Mouse (Mus musculus) lung, embryonic 14.5 days (tissue): Measurements from ENCODE around the gene Cish. TPM values are rescaled to one million over a fixed set of nuclear protein-coding genes. Genes with fewer than 3 reads are reported as not detected.
A peak's percentile ranks its signal among the peaks of the same experiment; 100 is the strongest.

Experiments used
- ATAC-seq: fragments of 200-750 bp; cut with Nextera tagmentation; 2 replicates; pipeline ENCODE4 v1.8.0; 2017; ENCODE audit warnings: mild to moderate bottlenecking, moderate TSS enrichment, moderate library complexity; ENCODE audit not compliant: insufficient read depth
- DNase-seq: peaks from one replicate; pipeline ENCODE4 v3.0.0-alpha.2; 2015
- H3K27ac ChIP-seq: fragments of 300-500 bp; sonication (generic); 2 replicates; pipeline ENCODE4 v1.5.1; 2014; ENCODE audit warnings: low read depth, mild to moderate bottlenecking, moderate library complexity
- H3K27me3 ChIP-seq: fragments of 300-500 bp; sonication (generic); 2 replicates; pipeline ENCODE4 v1.6.1; 2014; ENCODE audit warnings: low read length, control low read depth; ENCODE audit not compliant: insufficient read depth
- H3K36me3 ChIP-seq: fragments of 300-500 bp; sonication (generic); 2 replicates; pipeline ENCODE4 v1.6.1; 2014; ENCODE audit warnings: control low read depth; ENCODE audit not compliant: insufficient read depth
- H3K4me1 ChIP-seq: fragments of 300-500 bp; sonication (generic); 2 replicates; pipeline ENCODE4 v1.6.1; 2014; ENCODE audit warnings: antibody characterized with exemption, control low read depth; ENCODE audit not compliant: insufficient read depth
- H3K4me2 ChIP-seq: fragments of 300-500 bp; sonication (generic); 2 replicates; pipeline ENCODE4 v1.6.1; 2014; ENCODE audit warnings: mild to moderate bottlenecking
- H3K4me3 ChIP-seq: fragments of 300-500 bp; sonication (generic); 2 replicates; pipeline ENCODE4 v1.5.1; 2014; ENCODE audit warnings: low read depth, low read length
- H3K9ac ChIP-seq: fragments of 300-500 bp; sonication (generic); 2 replicates; pipeline ENCODE4 v1.6.1; 2014
- H3K9me3 ChIP-seq: fragments of 300-500 bp; sonication (generic); 2 replicates; pipeline ENCODE4 v1.6.1; 2016; ENCODE audit warnings: low read depth, low read length, control low read depth
- CTCF ChIP-seq: IDR thresholded peaks from 2 replicates; pipeline ENCODE4 v1.5.1; 2016; ENCODE audit warnings: antibody characterized with exemption, low read depth
- WGBS: fragments of 180-500 bp; shearing (Covaris S2); extraction: QIAGEN DNeasy Blood & Tissue Kit; methylation state at CpG from one replicate; pipeline ENCODE4 v1.1.7; 2014; 5-methylcytosine and 5-hydroxymethylcytosine counted together
- polyA plus RNA-seq: library from polyadenylated mRNA; unstranded; fragments of >200 nt; fragmentation: Nextera tagmentation; extraction: Ambion mirVana; gene quantifications from 2 replicates; pipeline ENCODE4 v1.2.1, GENCODE M21; 2014

The Cish gene
- polyA plus RNA-seq, 1 experiment from 2014 or later = 8.5 TPM

- no peak for DNase-seq
- no peaks in the 10 kb centered on the region for H3K9me3 ChIP-seq
- H3K9ac ChIP-seq = no peak overlapping the region
- H3K4me3 ChIP-seq = peak overlapping the region; percentile 62; the same call in 1 of the 2 replicates
- H3K36me3 ChIP-seq = peaks cover 23% of the 10 kb centered on the region
- H3K4me1 ChIP-seq = peaks cover 12% of the 10 kb centered on the region; the same call in 1 of the 2 replicates
- ATAC-seq = no peak
- TF ChIP-seq CTCF = no peak
- H3K27ac ChIP-seq = no peak overlapping the region
- H3K27me3 ChIP-seq = no peaks in the 10 kb centered on the region
- H3K4me2 ChIP-seq = peak overlapping the region; percentile 98
- 69% methylated on average over 6 of the region's 6 CpGs for WGBS
These were observed 3.0 kb downstream of the Cish start for GRCm38 (mm10) chr9:107298876-107299275.

GRCm38 (mm10) chr9:107299783-107300182, 4.0 kb downstream of the Cish start:
- Histone ChIP-seq H3K4me1 (peaks cover 12% of the 10 kb centered on the region; the same call in 1 of the 2 replicates), H3K36me3 (peaks cover 23% of the 10 kb centered on the region), H3K4me2 (no peak overlapping the region), H3K27me3 (no peaks in the 10 kb centered on the region), H3K27ac (no peak overlapping the region), H3K9ac (no peak overlapping the region), H3K4me3 (no peak overlapping the region), H3K9me3 (no peaks in the 10 kb centered on the region)
- 86% methylated on average over 7 of the region's 7 CpGs for WGBS
- no peak for DNase-seq
- TF ChIP-seq CTCF = no peak
- ATAC-seq = no peak

- WGBS = 87% methylated on average over 30 of the region's 30 CpGs
- TF ChIP-seq CTCF = no peak
- Histone ChIP-seq H3K36me3 (peaks cover 23% of the 10 kb centered on the region), H3K9ac (no peak overlapping the region), H3K9me3 (no peaks in the 10 kb centered on the region), H3K4me3 (no peak overlapping the region), H3K4me1 (peaks cover 12% of the 10 kb centered on the region; the same call in 1 of the 2 replicates), H3K27ac (no peak overlapping the region), H3K4me2 (no peak overlapping the region), H3K27me3 (no peaks in the 10 kb centered on the region)
- ATAC-seq = no peak
- DNase-seq = no peak
These were observed 4.6 kb downstream of the Cish start for GRCm38 (mm10) chr9:107300224-107300973.

DNA sequence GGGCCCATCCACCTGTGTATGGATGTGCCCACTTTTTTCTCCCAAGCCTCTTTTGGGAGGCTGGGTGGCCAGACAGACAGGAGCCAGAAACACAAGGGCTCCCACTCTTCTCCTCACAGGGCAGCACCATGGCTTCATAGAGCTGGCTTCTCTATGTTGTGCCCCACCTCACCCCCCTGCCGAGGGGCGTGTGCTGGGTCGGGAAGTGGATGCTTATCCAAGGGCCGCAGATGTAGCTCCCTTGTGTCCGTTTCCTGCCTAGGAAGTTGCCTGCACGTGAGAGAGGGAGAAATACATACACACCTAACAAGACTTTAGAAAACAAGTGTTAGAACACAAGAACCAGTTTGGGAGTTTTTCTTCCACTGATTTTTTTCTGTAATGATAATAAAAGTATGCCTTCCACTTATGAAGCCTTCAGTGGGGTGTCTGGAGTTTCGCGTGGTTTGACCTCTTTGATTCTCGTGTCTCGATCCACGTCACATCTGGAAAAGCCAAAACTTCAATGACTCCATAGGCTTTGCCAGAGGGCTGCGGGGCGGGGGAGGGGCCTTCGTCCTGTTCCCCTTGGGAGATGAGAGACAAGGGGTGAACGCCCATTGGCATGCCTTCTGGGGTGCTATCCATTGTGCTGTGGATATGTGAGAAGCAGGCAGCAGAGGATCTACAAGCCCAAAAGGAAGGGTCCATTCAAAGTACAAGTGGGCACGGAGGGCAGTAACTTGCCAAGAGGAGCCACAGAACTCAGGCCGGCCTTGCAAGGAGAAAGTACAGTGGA, 5.9 kb downstream of the Cish start:
- no peak for DNase-seq
- Histone ChIP-seq H3K27ac (peak overlapping the region; percentile 3; the same call in 1 of the 2 replicates), H3K4me1 (0 out of 2 replicates have a peak, but pooled peaks cover 6% of the 10 kb centered on the region), H3K9ac (peak overlapping the region; percentile 16; the same call in 1 of the 2 replicates), H3K9me3 (no peaks in the 10 kb centered on the region), H3K36me3 (peaks cover 23% of the 10 kb centered on the region), H3K27me3 (no peaks in the 10 kb centered on the region), H3K4me3 (no peak overlapping the region), H3K4me2 (no peak overlapping the region)
- ATAC-seq = no peak
- no peak for TF ChIP-seq CTCF
- 74% methylated on average over 17 of the region's 17 CpGs for WGBS

- 54% methylated on average over 7 of the region's 7 CpGs for WGBS
- DNase-seq (no peak), ATAC-seq (no peak)
- Histone ChIP-seq H3K9me3 (no peaks in the 10 kb centered on the region), H3K4me3 (no peak overlapping the region), H3K27me3 (no peaks in the 10 kb centered on the region), H3K27ac (0 out of 2 replicates have a peak overlapping the region, but pooled peaks have one; percentile 20), H3K9ac (no peak overlapping the region), H3K36me3 (peaks cover 23% of the 10 kb centered on the region), H3K4me1 (peaks cover 8% of the 10 kb centered on the region; the same call in 1 of the 2 replicates), H3K4me2 (no peak overlapping the region)
- TF ChIP-seq CTCF = no peak
These were observed 6.8 kb downstream of the Cish start for GRCm38 (mm10) chr9:107302592-107302991.

GRCm38 (mm10) chr9:107303121-107303820, 7.4 kb downstream of the Cish start:
- H3K4me1 ChIP-seq = peaks cover 14% of the 10 kb centered on the region; the same call in 1 of the 2 replicates
- no peak for TF ChIP-seq CTCF
- H3K36me3 ChIP-seq = peaks cover 23% of the 10 kb centered on the region
- H3K9ac ChIP-seq = no peak overlapping the region
- peak overlapping the region; percentile 20; the same call in 1 of the 2 replicates for H3K27ac ChIP-seq
- WGBS = 63% methylated on average over 9 of the region's 9 CpGs
- no peak overlapping the region for H3K4me3 ChIP-seq
- ATAC-seq = no peak
- DNase-seq = no peak
- H3K9me3 ChIP-seq = no peaks in the 10 kb centered on the region
- H3K4me2 ChIP-seq = no peak overlapping the region
- H3K27me3 ChIP-seq = no peaks in the 10 kb centered on the region
